Mouse (Mus musculus) skeletal muscle tissue, adult 2 months (tissue): ENCODE measurements at regions not wholly inside any gene's neighbourhood (a gene's known extent, or its start where the extent isn't known, plus 50 kb on each side); places are given as distances from the start of the nearest gene placed in this dataset.

Experiments
- DNase-seq: peaks from one replicate; pipeline ENCODE4 v3.0.0-alpha.2; 2012; ENCODE audit warnings: low read depth, low spot score

DNA sequence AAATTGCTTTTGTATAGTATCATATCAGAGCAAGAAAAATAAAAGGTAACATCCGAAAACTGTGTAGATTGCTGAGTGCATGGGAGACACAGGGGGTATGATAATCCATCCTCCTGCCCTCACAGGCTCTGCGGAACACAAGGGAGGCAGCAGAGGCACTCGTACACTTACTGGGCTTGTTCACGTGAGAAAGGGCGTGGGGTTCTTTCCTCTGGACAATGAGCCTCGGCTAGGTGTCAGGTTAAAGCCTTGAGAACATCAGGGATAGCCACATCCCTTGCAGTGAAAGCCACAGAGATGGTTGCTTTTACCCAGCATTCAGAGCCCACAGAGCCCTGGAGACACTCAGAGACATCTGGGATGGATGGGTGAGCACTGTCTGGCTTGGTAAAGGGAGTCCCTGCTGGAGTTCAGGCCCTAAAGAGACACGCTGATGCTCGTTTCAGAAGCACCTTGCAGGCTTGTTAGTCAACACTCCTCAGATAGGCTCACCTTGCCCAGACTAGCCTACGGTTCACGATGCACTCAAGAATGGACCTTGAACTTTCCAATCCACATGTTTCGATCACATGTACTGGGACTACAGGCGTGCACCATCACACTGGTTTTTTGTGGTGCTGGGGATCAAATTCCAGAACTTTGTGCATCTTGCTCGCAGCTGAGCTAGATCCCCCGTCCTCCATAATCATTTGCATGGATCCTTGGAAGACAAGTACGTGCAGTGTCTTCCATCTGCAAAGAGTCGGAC, 83.5 kb upstream of the Spin1 start:
- no peak for DNase-seq

DNA sequence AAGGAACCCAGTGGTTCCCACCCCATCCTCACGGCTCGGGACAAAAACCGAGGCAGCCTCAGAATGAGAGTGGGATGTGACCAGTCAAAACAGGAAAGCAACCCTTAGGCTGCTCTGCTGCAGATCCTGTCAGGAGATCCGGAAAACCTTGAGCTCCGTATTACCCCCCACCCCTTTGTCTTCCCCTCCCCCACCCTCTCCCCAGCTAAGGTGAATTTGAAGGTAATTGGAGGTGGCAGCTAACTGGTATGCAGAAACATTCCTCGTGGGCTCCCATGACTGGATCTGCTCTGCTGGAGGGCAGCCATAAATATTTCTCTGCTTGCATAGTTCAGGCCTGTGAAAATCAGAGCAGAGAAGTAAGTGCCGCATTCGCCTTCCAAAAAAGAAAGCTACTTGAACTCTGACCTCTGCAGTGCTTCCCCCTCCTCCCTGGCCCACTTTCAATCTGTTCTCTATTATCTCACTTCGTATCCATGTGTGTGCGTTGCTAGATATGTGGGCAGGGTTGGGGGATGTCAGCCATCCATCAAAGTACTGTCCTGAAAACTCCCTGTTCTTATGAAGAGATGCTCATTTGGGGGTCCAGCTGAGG, 82.9 kb upstream of the Spin1 start:
- DNase-seq = no peak

DNA sequence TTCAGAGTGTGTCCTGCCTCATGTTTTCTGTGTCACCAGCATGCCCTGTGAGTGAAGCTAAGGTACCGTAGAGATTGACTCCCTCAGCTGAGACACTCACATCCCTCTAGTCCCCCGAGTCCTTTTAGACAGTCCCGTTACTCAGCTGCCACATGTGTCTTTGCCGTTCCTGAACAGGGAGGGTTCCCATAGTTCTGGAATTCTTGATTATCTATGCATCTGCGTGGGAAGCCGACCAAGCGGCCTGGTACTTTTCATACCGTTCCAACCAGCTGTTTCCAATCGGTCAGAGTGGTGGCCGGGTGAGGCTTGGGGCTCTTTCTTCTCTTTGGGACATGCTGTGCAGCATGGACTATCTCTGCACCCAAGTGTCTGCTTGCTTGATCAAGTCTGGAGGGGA, 82.3 kb upstream of the Spin1 start:
- no peak for DNase-seq

DNA sequence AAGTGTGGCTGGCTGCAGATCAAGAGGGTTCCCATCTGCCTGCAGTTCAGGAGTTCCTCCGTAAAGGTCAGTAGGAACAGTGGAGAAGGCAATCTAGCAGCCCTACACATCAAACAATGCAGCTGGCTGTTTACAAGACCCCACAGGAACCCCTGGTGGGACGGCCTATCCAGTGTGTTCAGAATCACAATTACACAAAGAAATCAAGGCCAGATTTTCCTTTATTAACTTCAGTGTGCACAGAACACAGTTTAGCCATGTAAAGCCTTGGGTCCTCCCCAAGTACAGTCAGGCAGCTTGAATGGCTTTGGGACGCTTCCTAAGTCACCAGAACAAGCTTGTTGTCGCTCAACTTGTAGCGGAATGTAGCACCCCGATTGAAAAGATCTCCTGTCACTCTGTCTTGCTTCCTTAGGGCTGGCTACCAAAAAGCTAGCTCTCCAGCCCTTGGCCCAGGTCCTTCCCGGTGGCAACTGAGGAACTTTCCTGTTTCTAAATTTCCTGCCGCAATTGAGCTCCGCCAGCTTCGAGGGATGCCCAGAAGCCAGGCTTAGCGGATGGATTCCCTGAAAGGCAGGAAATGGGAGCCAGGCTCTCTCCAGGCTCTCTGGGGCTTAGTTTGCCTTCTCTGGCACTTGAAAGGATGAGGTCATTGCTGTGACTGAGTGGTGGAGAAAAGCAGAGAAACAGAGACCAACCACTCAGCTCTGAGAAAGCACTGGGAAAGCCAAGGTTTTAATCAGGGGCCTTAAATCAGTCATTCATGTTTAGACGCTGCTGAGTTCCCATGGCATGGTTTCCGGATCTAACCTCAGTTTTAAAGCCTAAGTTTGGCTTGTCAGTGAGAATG, 78.1 kb upstream of the Spin1 start:
- DNase-seq = peak; percentile 17

DNA sequence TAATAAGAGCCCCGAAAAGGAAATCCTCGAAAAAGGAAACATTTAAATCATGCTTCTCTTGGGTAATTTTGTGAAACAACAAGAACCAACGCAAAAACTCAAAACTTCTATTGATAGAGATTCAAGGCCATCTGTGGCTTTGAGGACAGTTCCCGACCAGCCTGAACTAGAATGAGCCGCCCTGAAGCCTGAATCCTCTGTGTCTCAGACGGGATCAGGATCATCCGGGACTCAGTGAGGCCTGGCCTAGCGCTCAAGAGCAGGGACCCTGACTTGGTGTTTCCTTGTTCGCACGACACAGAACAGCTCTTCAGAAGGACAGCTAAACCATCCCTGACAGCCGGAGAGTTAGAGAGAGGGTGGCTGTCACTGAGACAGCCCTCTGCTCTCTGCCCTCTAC, 77.4 kb upstream of the Spin1 start:
- no peak for DNase-seq

DNA sequence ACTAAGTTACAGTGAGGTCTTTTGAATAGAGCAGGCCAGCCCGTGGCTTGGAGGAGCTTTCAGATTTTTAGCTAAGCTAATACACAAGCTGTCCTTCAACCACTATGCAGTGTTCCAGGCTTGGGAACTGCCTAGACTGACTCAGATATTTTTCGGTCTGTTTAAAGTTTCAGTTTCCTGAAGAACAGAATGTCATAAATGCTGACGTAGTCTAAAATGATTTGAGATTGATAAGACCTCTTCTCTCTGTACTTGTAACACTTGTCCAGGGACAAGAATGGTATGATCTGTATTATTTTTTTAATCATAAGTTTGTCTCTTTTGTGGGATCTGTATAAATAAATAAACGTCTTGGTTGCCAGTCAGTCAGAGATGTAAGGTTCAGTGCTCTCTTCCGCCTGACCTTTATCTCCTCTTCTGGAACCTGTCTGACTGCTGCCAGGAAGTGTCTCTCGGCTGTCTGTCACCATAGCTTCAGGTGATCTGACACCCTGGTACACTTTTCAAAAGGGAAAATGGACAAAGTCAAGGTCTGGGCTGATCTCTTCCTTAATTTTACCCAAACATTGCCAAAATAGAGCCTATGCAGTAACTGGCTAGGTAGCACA, 74.3 kb upstream of the Spin1 start:
- no peak for DNase-seq

DNA sequence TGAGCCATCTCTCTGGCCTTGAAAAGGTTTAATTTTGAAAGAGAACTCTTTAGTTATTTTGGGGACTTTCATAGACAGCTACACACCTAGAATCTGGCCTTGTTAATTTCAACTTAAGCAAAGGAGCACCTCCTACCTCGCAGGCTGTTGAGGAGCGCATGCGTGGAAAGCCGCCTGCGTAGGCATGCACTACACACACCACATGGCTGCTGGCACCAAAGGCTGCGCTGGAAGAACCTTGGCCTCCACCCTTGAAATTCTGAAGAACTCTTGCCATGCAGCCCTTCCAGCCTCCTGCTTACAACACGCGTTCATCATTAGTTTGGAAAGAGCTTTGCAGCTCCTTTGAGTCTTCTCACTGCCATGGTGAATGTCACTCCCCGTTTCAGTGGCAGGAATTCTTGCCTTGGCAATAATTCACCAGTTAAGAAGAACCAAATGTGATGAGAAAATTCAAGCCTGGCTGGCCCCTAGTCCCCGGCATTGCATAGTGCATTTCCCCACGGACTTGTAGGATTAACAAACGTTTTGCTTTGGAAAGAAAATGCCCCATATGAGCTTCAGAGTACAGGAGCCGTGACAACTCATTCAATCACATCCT, 62.7 kb upstream of the Spin1 start:
- peak; percentile 47 for DNase-seq

DNA sequence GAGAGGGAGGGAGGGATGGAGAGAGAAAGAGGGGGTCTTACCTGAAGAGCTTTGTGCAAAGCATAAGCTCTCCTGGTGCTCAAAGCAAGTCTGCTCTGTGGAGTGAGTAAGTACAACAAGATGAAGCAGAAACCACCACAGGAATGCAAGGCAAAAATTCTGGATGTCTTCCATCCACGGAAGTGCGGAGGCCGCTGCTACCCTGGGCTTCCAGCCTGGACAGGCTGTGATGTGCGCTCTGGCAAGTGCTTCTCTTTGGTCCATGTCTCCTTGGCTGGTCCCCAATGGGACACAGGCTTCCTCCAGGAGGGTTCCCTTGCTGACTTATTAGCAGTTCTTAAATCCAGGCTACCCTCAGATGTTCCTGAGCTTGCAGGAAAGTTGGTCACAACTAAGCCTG, 61.7 kb upstream of the Spin1 start:
- peak; percentile 18 for DNase-seq

DNA sequence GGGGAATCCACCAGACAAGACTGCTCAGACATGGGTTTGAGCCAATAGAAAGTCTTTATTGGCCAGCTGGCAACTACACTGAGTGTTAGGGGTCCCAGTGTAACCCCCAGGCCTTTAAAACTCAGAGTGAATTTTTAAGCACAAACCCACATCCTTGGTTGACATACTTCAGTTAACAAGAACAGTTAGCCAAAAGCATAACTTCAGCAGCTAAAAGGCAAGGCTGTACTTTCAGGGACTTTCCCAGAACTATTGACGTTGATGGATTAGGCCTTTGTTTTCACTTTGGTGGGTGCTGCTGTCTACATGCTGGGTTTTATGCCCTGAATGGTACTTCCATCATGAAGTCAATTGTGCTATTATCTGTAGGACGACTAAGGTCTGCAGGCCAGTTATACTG, 59.6 kb upstream of the Spin1 start:
- DNase-seq = no peak

DNA sequence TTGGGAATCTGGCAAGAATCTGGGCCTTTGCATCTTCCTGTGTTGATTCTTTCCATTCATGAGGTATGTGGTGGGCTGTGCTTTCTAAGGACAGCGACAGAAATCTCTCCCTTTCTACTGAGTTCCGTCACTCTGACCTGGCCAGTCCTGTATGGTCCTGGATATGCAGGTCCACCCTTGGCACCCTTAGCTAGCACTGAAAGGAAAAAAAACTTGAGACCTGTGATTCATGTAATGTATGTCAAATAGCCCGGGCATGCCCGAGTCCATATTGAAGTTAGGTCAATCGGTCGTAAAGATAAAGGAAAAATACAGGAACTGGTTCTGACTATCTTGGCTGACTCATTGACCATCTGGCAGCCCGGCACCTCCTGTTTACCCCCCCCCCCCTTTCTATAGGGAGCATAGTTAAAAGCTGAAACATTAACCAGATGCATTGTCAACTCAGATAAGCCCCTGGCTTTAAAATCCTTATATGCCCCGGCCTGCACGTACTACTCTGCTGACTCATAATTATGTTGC, 57.7 kb upstream of the Spin1 start:
- DNase-seq = no peak
